Mouse (Mus musculus): ENCODE data around the gene Ciita.

DNA sequence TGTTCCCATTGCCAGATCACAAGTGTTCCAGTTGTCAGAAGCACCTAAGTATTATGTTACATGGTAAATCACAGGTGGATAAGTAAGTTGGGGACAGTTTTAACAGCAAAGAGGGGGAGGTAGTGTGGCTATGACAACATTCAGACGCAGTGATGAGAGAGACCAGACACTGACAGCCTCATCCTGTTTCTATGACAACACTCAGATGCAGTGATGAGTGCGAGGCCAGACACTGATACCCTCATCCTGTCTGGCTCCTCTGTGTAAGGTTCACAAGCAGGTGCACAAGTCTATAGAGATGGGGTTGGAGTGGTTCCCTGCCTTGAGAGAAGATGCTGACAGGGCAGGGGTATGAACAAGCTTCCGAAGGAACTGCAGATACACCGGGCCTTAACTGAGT, 87.3 kb downstream of the Ciita start:
- TF ChIP-seq POLR2A (IDR thresholded peaks at IDR 0.05; ENCODE audit: control insufficient read depth, extremely low read depth, insufficient read depth, low read length, poor library complexity) = no peak
- no peak for TF ChIP-seq CTCF (IDR thresholded peaks at IDR 0.05; ENCODE audit: borderline replicate concordance, control insufficient read depth, extremely low read depth, insufficient read depth, low read length, poor library complexity)
